Mouse (Mus musculus): Measurements from ENCODE around the gene Ezr.

Ezr gene

GRCm38 (mm10) chr17:6782611-6783005 is at the start of gene Ezr:
Ezr (minus strand) TSS chr17:6782784.
- DNase-seq (ENCODE audit: low read depth in 2 of 2, low spot score in 2 of 2) = peak; percentile 83

GRCm38 (mm10) chr17:6830004-6830592 is 47.5 kb upstream of the Ezr start:
- DNase-seq (ENCODE audit: low read depth in 2 of 2, low spot score in 2 of 2) = no peak

- peak; percentile 18 to 36 for DNase-seq (ENCODE audit: low read depth in 2 of 2, low spot score in 2 of 2)
These were observed 46.1 kb upstream of the Ezr start for GRCm38 (mm10) chr17:6828531-6829150.

GRCm38 (mm10) chr17:6827740-6828461 is 45.3 kb upstream of the Ezr start:
- DNase-seq (ENCODE audit: low read depth in 2 of 2, low spot score in 2 of 2) = peak; percentile 99 to 100

GRCm38 (mm10) chr17:6827159-6827733 is 44.7 kb upstream of the Ezr start:
- peak in 1 of 2 experiments; percentile 14 for DNase-seq (ENCODE audit: low read depth in 2 of 2, low spot score in 2 of 2)

GRCm38 (mm10) chr17:6816796-6817195 is 34.2 kb upstream of the Ezr start:
- no peak for DNase-seq (ENCODE audit: low read depth in 2 of 2, low spot score in 2 of 2)

- DNase-seq (ENCODE audit: low read depth in 2 of 2, low spot score in 2 of 2) = peak in 1 of 2 experiments; percentile 27
These were observed 33.6 kb upstream of the Ezr start for GRCm38 (mm10) chr17:6816151-6816550.

GRCm38 (mm10) chr17:6814656-6815055 is 32.1 kb upstream of the Ezr start:
- DNase-seq (ENCODE audit: low read depth in 2 of 2, low spot score in 2 of 2) = no peak

- no peak for DNase-seq (ENCODE audit: low read depth in 2 of 2, low spot score in 2 of 2)
These were observed 30.2 kb upstream of the Ezr start for GRCm38 (mm10) chr17:6812851-6813191.

- DNase-seq (ENCODE audit: low read depth in 2 of 2, low spot score in 2 of 2) = no peak
These were observed 29.6 kb upstream of the Ezr start for GRCm38 (mm10) chr17:6811931-6812850.

GRCm38 (mm10) chr17:6809331-6809730 is 26.7 kb upstream of the Ezr start:
- no peak for DNase-seq (ENCODE audit: low read depth in 2 of 2, low spot score in 2 of 2)

- no peak for DNase-seq (ENCODE audit: low read depth in 2 of 2, low spot score in 2 of 2)
These were observed 26.1 kb upstream of the Ezr start for GRCm38 (mm10) chr17:6808521-6809165.

- no peak for DNase-seq (ENCODE audit: low read depth in 2 of 2, low spot score in 2 of 2)
These were observed 25.4 kb upstream of the Ezr start for GRCm38 (mm10) chr17:6807827-6808520.

- no peak for DNase-seq (ENCODE audit: low read depth in 2 of 2, low spot score in 2 of 2)
These were observed 22.4 kb upstream of the Ezr start for GRCm38 (mm10) chr17:6804853-6805543.

GRCm38 (mm10) chr17:6804111-6804510 is 21.5 kb upstream of the Ezr start:
- DNase-seq (ENCODE audit: low read depth in 2 of 2, low spot score in 2 of 2) = no peak

- no peak for DNase-seq (ENCODE audit: low read depth in 2 of 2, low spot score in 2 of 2)
These were observed 21.0 kb upstream of the Ezr start for GRCm38 (mm10) chr17:6803614-6804013.

- DNase-seq (ENCODE audit: low read depth in 2 of 2, low spot score in 2 of 2) = no peak
These were observed 15.9 kb upstream of the Ezr start for GRCm38 (mm10) chr17:6798392-6799061.

GRCm38 (mm10) chr17:6797471-6797870 is 14.9 kb upstream of the Ezr start:
- DNase-seq (ENCODE audit: low read depth in 2 of 2, low spot score in 2 of 2) = no peak

All from CD8-positive naive resting alpha-beta T cell, adult 2 months (primary cell).